Mouse (Mus musculus) G1E (cell line): ENCODE data around the gene Ccdc43. TPM values are rescaled to one million over a fixed set of nuclear protein-coding genes. Genes with fewer than 3 reads are reported as not detected.
"Not testable (repeated sequence)": the region's sequence is repeated elsewhere in the genome, so short reads cannot be mapped to it uniquely, and the experiment has no call there.

Source experiments
- ATAC-seq: 2 replicates; pipeline ENCODE4 v1.8.0; 2016; ENCODE audit warnings: mild to moderate bottlenecking; ENCODE audit not compliant: insufficient number of reproducible peaks, poor library complexity, low FRiP score, severe bottlenecking; ENCODE audit errors: extremely low read depth
- DNase-seq: peaks from one replicate; pipeline ENCODE4 v3.0.0; 2012; ENCODE audit warnings: low spot score
- H3K27me3 ChIP-seq: 2 replicates; pipeline ENCODE4 v1.6.1; 2012; ENCODE audit warnings: mild to moderate bottlenecking, low read length, inconsistent platforms; ENCODE audit not compliant: insufficient read depth
- H3K36me3 ChIP-seq: replicated peaks from 2 replicates; pipeline ENCODE3; 2012; ENCODE audit warnings: mild to moderate bottlenecking, inconsistent platforms
- H3K4me1 ChIP-seq: 2 replicates; pipeline ENCODE4 v1.6.1; 2012; ENCODE audit warnings: low read depth, low read length, inconsistent platforms, mixed read lengths; ENCODE audit not compliant: insufficient read depth
- H3K4me3 ChIP-seq: 2 replicates; pipeline ENCODE4 v1.5.1; 2012; ENCODE audit warnings: low read depth, mild to moderate bottlenecking, inconsistent platforms, low read length, moderate library complexity, mixed read lengths
- H3K9me3 ChIP-seq: replicated peaks from 2 replicates; pipeline ENCODE4 v1.6.1; 2012; ENCODE audit warnings: inconsistent platforms
- CTCF ChIP-seq: IDR thresholded peaks from 2 replicates; pipeline ENCODE4 v1.5.1; 2012; ENCODE audit warnings: low read depth, low read length, inconsistent platforms, mixed read lengths
- GATA1 ChIP-seq: IDR thresholded peaks from 2 replicates; pipeline ENCODE4 v1.6.1; 2012; ENCODE audit warnings: borderline replicate concordance, low read length, inconsistent platforms, mixed read lengths
- GATA2 ChIP-seq: IDR thresholded peaks from 2 replicates; pipeline ENCODE4 v1.6.1; 2012; ENCODE audit warnings: low read depth, low read length, inconsistent platforms, borderline replicate concordance
- POLR2AphosphoS5 ChIP-seq: IDR thresholded peaks from 2 replicates; pipeline ENCODE4 v1.6.1; 2012; ENCODE audit warnings: low read depth, low read length, inconsistent platforms; ENCODE audit not compliant: insufficient replicate concordance
- TAL1 ChIP-seq: conservative IDR thresholded peaks from 2 replicates; pipeline ENCODE4 v1.6.1; 2012; ENCODE audit warnings: low read depth, low read length, inconsistent platforms, mixed read lengths
- polyA plus RNA-seq: library from polyadenylated mRNA; stranded (reverse); fragments of >175 nt; gene quantifications from 2 replicates; pipeline ENCODE4 v1.2.3, GENCODE M21; 2012
- total RNA-seq, 2 experiments: library from RNA; stranded (forward) in 1 of 2; stranded (reverse) in 1 of 2; fragments of 200-1000 nt in 1 of 2; fragments of >200 nt in 1 of 2; fragmentation: Nextera tagmentation in 1 of 2; gene quantifications; 2 replicates each; pipeline ENCODE4 v1.2.3; 2014 to 2017

Gene Ccdc43
- total and polyA plus RNA-seq, 3 experiments, result 10.5 to 43.6 (median 27.3) TPM

DNA sequence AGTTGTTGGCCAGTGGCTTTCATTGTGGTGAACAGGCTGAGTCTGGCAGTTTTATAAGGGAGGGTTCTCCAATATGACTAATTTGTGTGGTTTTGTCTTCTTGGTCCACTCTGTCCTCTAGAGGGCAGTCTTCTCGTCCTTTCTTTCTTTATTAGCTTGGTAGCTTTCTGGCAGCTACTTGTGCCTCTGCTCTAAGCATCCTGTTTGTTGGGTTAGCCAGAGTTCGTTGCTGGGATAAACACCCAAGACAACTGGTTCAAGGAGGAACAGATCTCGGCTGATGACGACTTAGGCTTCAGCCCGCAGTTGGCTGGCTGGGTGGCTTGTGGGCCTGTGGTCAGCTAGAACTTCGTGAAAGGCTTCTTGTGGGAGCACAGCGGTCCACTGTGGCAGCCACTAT is 31.0 kb upstream of the Ccdc43 start:
- Histone ChIP-seq H3K4me1 (no peaks in the 10 kb centered on the region), H3K4me3 (no peak overlapping the region), H3K27me3 (peaks cover 12% of the 10 kb centered on the region), H3K9me3 (no peaks in the 10 kb centered on the region), H3K36me3 (no peaks in the 10 kb centered on the region)
- no peak for ATAC-seq
- TF ChIP-seq GATA2, result no peak
- no peak for TF ChIP-seq TAL1
- no peak for TF ChIP-seq GATA1
- TF ChIP-seq CTCF, result peak; percentile 40; the same call in 1 of the 2 replicates
- no peak for TF ChIP-seq POLR2AphosphoS5
- DNase-seq, result peak; percentile 14

GRCm38 (mm10) chr11:102725574-102725973 is 28.0 kb upstream of the Ccdc43 start:
- ATAC-seq, result no peak
- Histone ChIP-seq H3K4me3 (no peak overlapping the region), H3K27me3 (peaks cover 23% of the 10 kb centered on the region), H3K36me3 (no peaks in the 10 kb centered on the region), H3K9me3 (no peaks in the 10 kb centered on the region), H3K4me1 (no peaks in the 10 kb centered on the region)
- DNase-seq, result no peak
- TF ChIP-seq GATA1, result no peak
- TF ChIP-seq POLR2AphosphoS5, result no peak
- no peak for TF ChIP-seq GATA2
- TF ChIP-seq TAL1, result no peak
- no peak for TF ChIP-seq CTCF

DNA sequence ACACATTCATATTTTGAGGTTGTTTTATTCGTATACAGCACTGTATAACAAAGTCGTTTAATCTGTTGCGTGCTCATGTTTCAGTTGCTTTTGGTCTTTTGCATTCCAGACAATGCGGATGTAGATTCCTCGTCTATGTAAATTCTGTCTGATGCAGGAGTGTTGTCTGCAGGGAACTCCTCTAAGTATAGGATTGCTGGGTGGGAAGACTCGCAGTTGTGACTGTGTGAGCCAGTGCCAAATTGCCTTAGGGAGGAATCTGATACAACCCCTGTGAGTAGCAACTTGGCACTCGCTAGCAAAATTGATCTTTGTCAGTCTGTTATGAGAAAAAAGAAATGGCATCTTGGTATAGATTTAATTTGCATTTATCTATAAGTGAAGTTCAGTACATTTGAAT is 18.6 kb upstream of the Ccdc43 start:
- ATAC-seq, result no peak
- TF ChIP-seq GATA2 (no peak), TAL1 (no peak)

GRCm38 (mm10) chr11:102714578-102714977 is 17.0 kb upstream of the Ccdc43 start:
- H3K4me3 ChIP-seq, H3K36me3 ChIP-seq, H3K27me3 ChIP-seq, DNase-seq, H3K9me3 ChIP-seq, ATAC-seq, H3K4me1 ChIP-seq: not testable (repeated sequence)
- peak; percentile 18; the same call in 1 of the 2 replicates for TF ChIP-seq CTCF

More for the DNA sequence above, 18.6 kb upstream of the Ccdc43 start:
- H3K4me3 ChIP-seq, result no peak overlapping the region
- H3K27me3 ChIP-seq, result peaks cover 7% of the 10 kb centered on the region
- no peak for DNase-seq
- H3K36me3 ChIP-seq, result no peaks in the 10 kb centered on the region
- peaks cover 2% of the 10 kb centered on the region; the same call in 1 of the 2 replicates for H3K9me3 ChIP-seq
- no peaks in the 10 kb centered on the region for H3K4me1 ChIP-seq

GRCm38 (mm10) chr11:102712411-102712810 is 14.8 kb upstream of the Ccdc43 start:
- Histone ChIP-seq H3K27me3 (peaks cover 10% of the 10 kb centered on the region), H3K4me1 (no peaks in the 10 kb centered on the region; the same call in 1 of the 2 replicates), H3K36me3 (no peaks in the 10 kb centered on the region), H3K9me3 (peaks cover 2% of the 10 kb centered on the region; the same call in 1 of the 2 replicates), H3K4me3 (no peak overlapping the region)
- no peak for TF ChIP-seq GATA1
- no peak for TF ChIP-seq TAL1
- TF ChIP-seq POLR2AphosphoS5, result no peak
- ATAC-seq, result no peak
- DNase-seq, result no peak

DNA sequence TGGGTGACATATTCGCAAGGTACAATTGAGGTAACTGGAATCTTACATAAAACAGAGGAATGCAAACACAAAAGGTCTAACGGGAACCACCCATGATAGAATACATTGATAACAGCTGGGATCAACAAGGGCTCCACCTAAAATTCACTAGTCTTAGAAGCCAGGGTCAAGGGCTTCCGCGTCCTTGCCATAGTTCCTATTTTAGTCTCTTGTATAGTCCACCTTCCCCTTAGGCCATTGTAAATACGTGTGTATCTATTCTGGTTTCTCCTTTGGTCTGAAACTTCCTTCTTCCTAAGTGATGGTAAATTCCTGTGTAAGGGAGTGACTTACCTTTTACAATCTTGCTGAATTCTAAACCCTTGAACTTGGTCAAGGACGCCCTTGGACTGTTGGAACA is 4.6 kb upstream of the Ccdc43 start:
- H3K27me3 ChIP-seq, H3K4me1 ChIP-seq, H3K4me3 ChIP-seq, ATAC-seq, H3K9me3 ChIP-seq, DNase-seq, H3K36me3 ChIP-seq: not testable (repeated sequence)

DNA sequence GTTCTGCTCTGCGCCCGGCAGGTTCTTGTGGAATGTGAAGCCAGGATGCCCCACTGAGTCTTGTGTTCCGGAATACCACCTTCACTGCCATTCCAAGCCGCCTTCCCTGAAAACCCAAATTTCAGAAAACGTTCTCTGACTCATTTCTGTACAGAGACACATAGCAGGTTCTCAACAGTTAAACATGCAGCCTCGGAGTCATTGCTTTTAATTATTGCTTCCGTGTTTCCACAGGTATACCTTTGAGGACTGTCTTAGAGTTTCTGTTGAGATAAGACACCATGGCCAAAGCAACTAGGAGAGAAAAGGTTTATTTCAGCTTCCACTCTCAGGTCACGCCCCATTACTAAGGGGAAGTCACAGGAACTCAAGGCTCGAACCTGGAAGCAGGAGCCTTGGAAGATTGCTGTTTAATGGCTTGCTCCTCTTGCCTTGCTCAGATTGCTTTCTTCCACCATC is 465 bp upstream of the Ccdc43 start:
- TF ChIP-seq TAL1, result no peak
- no peak for TF ChIP-seq GATA1
- TF ChIP-seq GATA2, result no peak
- TF ChIP-seq CTCF, result no peak
- TF ChIP-seq POLR2AphosphoS5, result no peak
- no peaks in the 10 kb centered on the region for H3K27me3 ChIP-seq
- ATAC-seq (no peak), DNase-seq (no peak)
- peaks cover 24% of the 10 kb centered on the region for H3K36me3 ChIP-seq
- peak overlapping the region; percentile 79 for H3K4me3 ChIP-seq
- H3K4me1 ChIP-seq, result peaks cover 22% of the 10 kb centered on the region
- H3K9me3 ChIP-seq, result no peaks in the 10 kb centered on the region
